Mouse (Mus musculus): ENCODE results near the gene Tiam1. TPM values are rescaled to one million over a fixed set of nuclear protein-coding genes. Genes with fewer than 3 reads are reported as not detected.

Tiam1 gene
- polyA plus RNA-seq, 1 experiment from 2014 or later = 24.5 TPM

DNA sequence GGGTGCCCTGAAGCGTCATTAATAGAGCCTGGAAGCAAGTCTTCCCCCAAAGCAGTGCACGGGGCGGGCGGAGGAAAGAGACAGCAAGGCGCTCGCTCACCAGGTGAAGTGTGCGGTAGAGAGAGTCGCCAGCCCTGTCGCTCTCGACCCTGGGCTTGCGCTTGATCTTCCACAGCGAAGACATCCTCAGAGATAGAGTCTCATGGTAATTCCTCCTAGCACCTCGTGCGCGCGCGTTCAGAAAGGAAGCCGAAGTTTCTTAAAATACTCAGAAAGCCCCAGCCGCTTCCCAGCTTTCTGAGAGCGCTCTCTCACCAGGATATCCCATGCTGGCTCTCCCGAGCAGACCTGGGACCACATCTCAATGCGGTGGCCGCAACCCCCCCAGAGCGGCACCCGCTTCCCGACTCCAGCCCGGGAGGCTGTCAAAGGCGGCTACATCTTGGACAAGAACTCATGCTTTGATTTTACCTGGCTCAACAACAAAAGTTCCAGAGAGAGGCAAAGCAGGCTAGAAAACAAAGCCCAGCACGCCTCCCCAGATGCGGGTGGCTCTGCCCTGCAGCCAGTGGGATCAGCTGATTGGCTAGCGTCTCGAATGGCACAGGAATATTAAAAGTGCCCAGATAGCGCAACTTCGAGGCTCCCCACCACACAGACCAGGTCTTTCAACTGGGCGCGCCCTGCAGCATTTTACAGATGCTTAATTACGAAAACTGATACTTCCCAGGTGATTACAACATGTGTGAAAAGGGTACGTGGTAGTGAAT lies 325.5 kb downstream of the Tiam1 start:
- H3K36me3 ChIP-seq (ENCODE audit: control insufficient read depth, insufficient read depth, low read length) = no peaks in the 10 kb centered on the region
- no peaks in the 10 kb centered on the region for H3K27me3 ChIP-seq (ENCODE audit: control insufficient read depth, insufficient read depth, low read length)
- WGBS = 2% methylated on average over 38 of the region's 38 CpGs
- ATAC-seq (ENCODE audit: low FRiP score, low TSS enrichment) = peak; percentile 77; the same call in 1 of the 2 replicates
- H3K4me2 ChIP-seq (replicated peaks; ENCODE audit: low read depth, low read length) = peak overlapping the region; percentile 78
- H3K27ac ChIP-seq (ENCODE audit: low read depth, low read length) = no peak overlapping the region
- H3K9ac ChIP-seq (ENCODE audit: low read depth, low read length) = peak overlapping the region; percentile 24
- no peaks in the 10 kb centered on the region; the same call in 1 of the 2 replicates for H3K4me1 ChIP-seq (ENCODE audit: control insufficient read depth, insufficient read depth, low read length)
- peak overlapping the region; percentile 37 for H3K4me3 ChIP-seq (ENCODE audit: low read length)
- no peaks in the 10 kb centered on the region for H3K9me3 ChIP-seq (ENCODE audit: control insufficient read depth, low read length)

DNA sequence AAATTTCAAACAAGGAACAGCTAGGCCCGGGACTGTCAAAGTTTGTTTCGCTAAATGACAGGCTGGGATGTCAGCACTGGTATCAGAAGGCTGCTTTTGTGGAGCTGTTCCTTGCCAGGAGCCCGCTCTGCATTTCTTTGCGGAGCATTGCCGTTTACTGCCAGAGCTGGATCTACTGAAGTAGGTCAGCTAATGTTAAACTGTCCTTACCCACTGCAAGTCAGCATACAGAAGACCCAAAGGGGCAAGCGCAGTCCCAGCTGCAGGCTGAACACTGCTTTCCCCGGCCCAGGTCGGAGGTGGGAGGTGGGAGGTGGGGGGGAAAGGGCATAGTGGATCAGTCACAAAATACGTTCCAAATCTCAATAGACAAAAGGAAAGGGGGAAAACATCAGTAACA lies 326.3 kb downstream of the Tiam1 start:
- no peak overlapping the region for H3K27ac ChIP-seq (ENCODE audit: low read depth, low read length)
- 12% methylated on average over 9 of the region's 9 CpGs for WGBS
- no peaks in the 10 kb centered on the region for H3K27me3 ChIP-seq (ENCODE audit: control insufficient read depth, insufficient read depth, low read length)
- H3K9me3 ChIP-seq (ENCODE audit: control insufficient read depth, low read length) = no peaks in the 10 kb centered on the region
- H3K4me2 ChIP-seq (replicated peaks; ENCODE audit: low read depth, low read length) = peak overlapping the region; percentile 78
- H3K4me1 ChIP-seq (ENCODE audit: control insufficient read depth, insufficient read depth, low read length) = no peaks in the 10 kb centered on the region; the same call in 1 of the 2 replicates
- no peak overlapping the region for H3K9ac ChIP-seq (ENCODE audit: low read depth, low read length)
- H3K36me3 ChIP-seq (ENCODE audit: control insufficient read depth, insufficient read depth, low read length) = no peaks in the 10 kb centered on the region
- no peak for ATAC-seq (ENCODE audit: low FRiP score, low TSS enrichment)
- H3K4me3 ChIP-seq (ENCODE audit: low read length) = peak overlapping the region; percentile 37

DNA sequence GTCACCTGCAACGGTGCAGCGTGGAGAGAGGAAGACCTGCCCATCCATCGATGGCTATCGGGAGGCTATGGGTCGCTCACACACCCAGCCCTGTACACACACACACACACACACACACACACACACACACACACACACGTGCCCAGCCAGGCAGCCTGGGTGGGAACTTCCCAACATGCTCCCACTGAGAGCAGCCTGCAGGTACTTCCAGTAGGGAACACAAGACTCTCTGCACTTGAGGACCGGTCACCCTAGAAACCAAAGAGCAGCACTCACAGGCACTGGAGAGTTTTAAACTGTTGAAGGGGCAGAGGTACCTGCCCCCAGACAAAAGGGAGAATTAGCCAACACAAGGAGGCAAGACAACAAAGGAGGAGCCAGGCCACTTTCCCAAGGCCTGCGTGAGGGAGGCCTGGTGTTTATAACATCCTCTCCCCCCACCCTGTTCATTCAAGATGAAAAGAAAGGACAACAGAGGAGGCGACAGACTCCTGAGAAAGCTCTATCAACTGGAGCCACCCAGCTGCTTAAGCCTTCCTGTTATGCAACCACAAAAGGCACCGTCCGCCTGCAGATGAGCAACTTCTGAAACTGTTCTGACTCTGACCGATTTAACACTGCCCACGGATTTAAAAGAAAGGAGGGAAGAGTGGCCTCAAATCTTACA lies 326.9 kb downstream of the Tiam1 start:
- Histone ChIP-seq H3K27ac (ENCODE audit: low read depth, low read length) (no peak overlapping the region), H3K9ac (ENCODE audit: low read depth, low read length) (no peak overlapping the region), H3K36me3 (ENCODE audit: control insufficient read depth, insufficient read depth, low read length) (no peaks in the 10 kb centered on the region), H3K4me2 (replicated peaks; ENCODE audit: low read depth, low read length) (no peak overlapping the region), H3K27me3 (ENCODE audit: control insufficient read depth, insufficient read depth, low read length) (no peaks in the 10 kb centered on the region), H3K4me3 (ENCODE audit: low read length) (no peak overlapping the region), H3K9me3 (ENCODE audit: control insufficient read depth, low read length) (no peaks in the 10 kb centered on the region), H3K4me1 (ENCODE audit: control insufficient read depth, insufficient read depth, low read length) (no peaks in the 10 kb centered on the region; the same call in 1 of the 2 replicates)
- 0 out of 2 replicates have a peak, but pooled peaks have one; percentile 32 for ATAC-seq (ENCODE audit: low FRiP score, low TSS enrichment)
- WGBS = 44% methylated on average over 13 of the region's 13 CpGs

DNA sequence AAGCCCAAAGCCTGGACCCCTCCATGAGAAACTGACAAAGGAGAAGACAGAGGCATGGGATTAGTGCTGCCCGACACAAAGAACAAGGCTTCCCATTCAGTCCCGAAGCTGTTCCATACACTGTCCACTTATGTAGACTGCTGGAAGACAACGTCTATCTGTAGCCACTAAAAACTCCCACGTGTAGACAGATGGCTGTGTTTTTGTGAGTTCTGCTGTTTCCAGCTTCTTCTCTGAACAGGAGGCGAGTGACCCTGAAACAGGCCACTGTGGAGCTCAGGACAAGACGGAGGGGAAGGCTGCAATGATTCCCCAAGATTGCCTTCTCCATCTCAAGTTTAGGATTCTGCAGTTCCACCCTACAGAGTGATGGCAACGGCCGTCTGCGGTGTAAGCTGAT lies 330.0 kb downstream of the Tiam1 start:
- Histone ChIP-seq H3K27ac (ENCODE audit: low read depth, low read length) (no peak overlapping the region), H3K4me2 (replicated peaks; ENCODE audit: low read depth, low read length) (no peak overlapping the region), H3K9ac (ENCODE audit: low read depth, low read length) (no peak overlapping the region), H3K4me1 (ENCODE audit: control insufficient read depth, insufficient read depth, low read length) (no peaks in the 10 kb centered on the region; the same call in 1 of the 2 replicates), H3K36me3 (ENCODE audit: control insufficient read depth, insufficient read depth, low read length) (no peaks in the 10 kb centered on the region), H3K9me3 (ENCODE audit: control insufficient read depth, low read length) (no peaks in the 10 kb centered on the region), H3K4me3 (ENCODE audit: low read length) (no peak overlapping the region), H3K27me3 (ENCODE audit: control insufficient read depth, insufficient read depth, low read length) (no peaks in the 10 kb centered on the region)
- no peak for ATAC-seq (ENCODE audit: low FRiP score, low TSS enrichment)
- WGBS = 81% methylated on average over 9 of the region's 9 CpGs

DNA sequence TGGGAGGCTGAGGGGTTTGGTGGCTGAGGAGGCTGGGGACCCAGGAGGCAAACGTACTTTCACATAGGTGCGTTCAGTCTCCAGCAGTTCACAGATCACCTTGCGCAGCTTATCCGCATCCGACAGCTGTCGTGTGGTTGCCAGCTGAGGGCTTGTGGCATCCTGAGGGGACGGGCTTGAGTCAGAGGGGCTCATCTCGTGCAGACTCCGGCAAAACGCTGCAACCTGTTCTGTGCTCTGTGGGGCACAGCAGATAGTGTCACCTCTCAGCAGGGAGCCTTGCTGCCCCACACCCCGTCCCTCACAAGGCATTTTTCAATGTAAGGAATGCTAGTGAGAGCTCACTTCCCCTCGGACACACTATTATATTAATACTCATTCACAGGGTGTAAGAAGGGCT lies 330.7 kb downstream of the Tiam1 start:
- 88% methylated on average over 12 of the region's 12 CpGs for WGBS
- no peaks in the 10 kb centered on the region for H3K36me3 ChIP-seq (ENCODE audit: control insufficient read depth, insufficient read depth, low read length)

DNA sequence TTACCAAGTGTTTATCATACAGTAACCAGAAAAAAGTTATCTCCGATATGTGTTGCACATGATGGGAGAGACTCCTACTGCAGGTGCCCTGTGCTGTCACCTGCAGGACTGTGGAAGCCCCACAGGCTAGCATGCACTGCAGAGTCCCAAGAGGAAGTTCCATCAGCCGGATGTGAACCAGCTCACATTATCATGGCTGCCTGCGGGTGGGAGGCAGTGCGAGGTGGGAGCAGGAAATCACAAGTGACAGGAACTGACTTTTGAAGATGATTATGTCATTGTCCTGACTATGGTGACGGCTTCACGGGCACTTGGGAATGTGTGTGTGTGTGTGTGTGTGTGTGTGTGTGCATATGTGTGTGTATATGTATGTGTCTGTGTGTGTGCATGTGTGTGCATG lies 333.2 kb downstream of the Tiam1 start:
- no peaks in the 10 kb centered on the region for H3K36me3 ChIP-seq (ENCODE audit: control insufficient read depth, insufficient read depth, low read length)
- H3K4me3 ChIP-seq (ENCODE audit: low read length) = no peak overlapping the region
- no peaks in the 10 kb centered on the region for H3K9me3 ChIP-seq (ENCODE audit: control insufficient read depth, low read length)
- ATAC-seq (ENCODE audit: low FRiP score, low TSS enrichment) = no peak
- WGBS = 84% methylated on average over 6 of the region's 6 CpGs
- no peaks in the 10 kb centered on the region for H3K27me3 ChIP-seq (ENCODE audit: control insufficient read depth, insufficient read depth, low read length)
- H3K4me2 ChIP-seq (replicated peaks; ENCODE audit: low read depth, low read length) = no peak overlapping the region
- H3K9ac ChIP-seq (ENCODE audit: low read depth, low read length) = no peak overlapping the region
- H3K27ac ChIP-seq (ENCODE audit: low read depth, low read length) = no peak overlapping the region
- no peaks in the 10 kb centered on the region for H3K4me1 ChIP-seq (ENCODE audit: control insufficient read depth, insufficient read depth, low read length)

More for the DNA sequence above, 330.7 kb downstream of the Tiam1 start:
- Histone ChIP-seq H3K27ac (ENCODE audit: low read depth, low read length) (no peak overlapping the region), H3K27me3 (ENCODE audit: control insufficient read depth, insufficient read depth, low read length) (no peaks in the 10 kb centered on the region), H3K4me2 (replicated peaks; ENCODE audit: low read depth, low read length) (no peak overlapping the region), H3K9ac (ENCODE audit: low read depth, low read length) (no peak overlapping the region), H3K4me1 (ENCODE audit: control insufficient read depth, insufficient read depth, low read length) (no peaks in the 10 kb centered on the region; the same call in 1 of the 2 replicates), H3K4me3 (ENCODE audit: low read length) (no peak overlapping the region), H3K9me3 (ENCODE audit: control insufficient read depth, low read length) (no peaks in the 10 kb centered on the region)
- ATAC-seq (ENCODE audit: low FRiP score, low TSS enrichment) = no peak

DNA sequence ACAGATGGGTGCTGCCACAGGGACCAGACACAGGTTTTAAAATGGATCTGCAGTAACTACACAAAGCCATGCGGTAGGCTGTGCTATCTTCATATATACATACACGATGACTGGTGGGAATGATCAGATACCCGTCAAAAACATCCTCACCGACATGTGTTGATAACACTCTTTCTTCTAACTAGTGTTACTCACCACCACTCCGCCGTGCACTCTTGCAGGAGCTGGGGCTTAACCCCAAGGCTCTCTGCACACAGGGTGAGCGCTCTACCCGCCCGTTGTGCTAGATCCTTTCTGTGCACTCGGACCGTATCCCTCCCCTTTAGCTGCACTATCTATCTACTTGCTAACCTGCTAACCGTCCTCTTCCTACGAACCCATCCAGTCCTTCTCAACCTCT lies 335.4 kb downstream of the Tiam1 start:
- H3K4me2 ChIP-seq (replicated peaks; ENCODE audit: low read depth, low read length) = no peak overlapping the region
- no peaks in the 10 kb centered on the region for H3K4me1 ChIP-seq (ENCODE audit: control insufficient read depth, insufficient read depth, low read length)
- H3K9me3 ChIP-seq (ENCODE audit: control insufficient read depth, low read length) = no peaks in the 10 kb centered on the region
- ATAC-seq (ENCODE audit: low FRiP score, low TSS enrichment) = no peak
- no peak overlapping the region for H3K27ac ChIP-seq (ENCODE audit: low read depth, low read length)
- 84% methylated on average over 13 of the region's 13 CpGs for WGBS
- H3K36me3 ChIP-seq (ENCODE audit: control insufficient read depth, insufficient read depth, low read length) = peaks cover 7% of the 10 kb centered on the region; the same call in 1 of the 2 replicates
- no peaks in the 10 kb centered on the region for H3K27me3 ChIP-seq (ENCODE audit: control insufficient read depth, insufficient read depth, low read length)
- no peak overlapping the region for H3K4me3 ChIP-seq (ENCODE audit: low read length)
- no peak overlapping the region for H3K9ac ChIP-seq (ENCODE audit: low read depth, low read length)

DNA sequence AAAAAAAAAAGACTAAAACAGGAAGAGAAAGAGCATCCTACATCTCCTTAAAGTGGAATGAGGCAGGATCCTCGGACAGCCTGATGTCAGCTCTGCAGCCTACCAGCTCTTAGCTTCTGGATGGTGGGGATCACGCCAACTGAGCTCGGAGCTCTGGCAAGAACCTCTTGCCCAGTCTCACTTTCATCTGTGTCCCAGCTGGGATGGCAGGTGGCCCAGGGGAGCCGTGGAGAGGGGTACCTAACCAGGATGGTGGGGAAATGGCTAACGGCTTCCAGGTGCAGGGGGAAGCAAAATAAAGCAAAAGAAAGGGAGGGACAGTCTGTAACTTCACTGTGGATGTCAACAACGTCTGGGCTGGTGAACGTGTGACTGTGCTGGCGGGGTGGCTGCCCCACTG lies 337.6 kb downstream of the Tiam1 start:
- 57% methylated on average over 8 of the region's 8 CpGs for WGBS
- no peak overlapping the region for H3K4me3 ChIP-seq (ENCODE audit: low read length)
- H3K27ac ChIP-seq (ENCODE audit: low read depth, low read length) = no peak overlapping the region
- no peak overlapping the region for H3K4me2 ChIP-seq (replicated peaks; ENCODE audit: low read depth, low read length)
- H3K4me1 ChIP-seq (ENCODE audit: control insufficient read depth, insufficient read depth, low read length) = no peaks in the 10 kb centered on the region
- no peaks in the 10 kb centered on the region for H3K27me3 ChIP-seq (ENCODE audit: control insufficient read depth, insufficient read depth, low read length)
- no peak for ATAC-seq (ENCODE audit: low FRiP score, low TSS enrichment)
- no peaks in the 10 kb centered on the region for H3K9me3 ChIP-seq (ENCODE audit: control insufficient read depth, low read length)
- H3K9ac ChIP-seq (ENCODE audit: low read depth, low read length) = no peak overlapping the region
- peaks cover 14% of the 10 kb centered on the region; the same call in 1 of the 2 replicates for H3K36me3 ChIP-seq (ENCODE audit: control insufficient read depth, insufficient read depth, low read length)

DNA sequence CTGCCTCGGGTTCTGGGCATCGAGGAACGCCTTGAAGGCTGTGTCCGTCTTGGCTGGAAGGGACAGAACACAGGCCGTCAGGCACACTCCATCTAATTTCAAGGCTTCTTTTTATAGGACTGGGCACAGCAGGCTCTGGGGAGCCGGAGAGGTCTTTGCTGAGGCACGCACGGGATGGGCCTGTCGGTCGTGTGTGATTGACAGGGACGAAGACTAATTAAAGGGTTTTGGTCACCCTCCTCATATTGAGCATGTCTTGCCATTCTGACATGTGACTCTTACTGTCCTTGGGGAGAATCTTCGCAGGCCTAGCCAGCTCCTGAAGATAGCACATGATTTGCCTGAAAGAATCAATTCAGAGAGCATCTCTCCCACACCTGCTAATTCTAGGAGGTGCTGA lies 338.4 kb downstream of the Tiam1 start:
- no peak overlapping the region for H3K9ac ChIP-seq (ENCODE audit: low read depth, low read length)
- H3K4me3 ChIP-seq (ENCODE audit: low read length) = no peak overlapping the region
- ATAC-seq (ENCODE audit: low FRiP score, low TSS enrichment) = no peak
- H3K4me1 ChIP-seq (ENCODE audit: control insufficient read depth, insufficient read depth, low read length) = no peaks in the 10 kb centered on the region
- H3K4me2 ChIP-seq (replicated peaks; ENCODE audit: low read depth, low read length) = no peak overlapping the region
- WGBS = 93% methylated on average over 12 of the region's 12 CpGs
- H3K27ac ChIP-seq (ENCODE audit: low read depth, low read length) = no peak overlapping the region
- H3K9me3 ChIP-seq (ENCODE audit: control insufficient read depth, low read length) = no peaks in the 10 kb centered on the region
- peaks cover 14% of the 10 kb centered on the region; the same call in 1 of the 2 replicates for H3K36me3 ChIP-seq (ENCODE audit: control insufficient read depth, insufficient read depth, low read length)
- no peaks in the 10 kb centered on the region for H3K27me3 ChIP-seq (ENCODE audit: control insufficient read depth, insufficient read depth, low read length)

Data from kidney, embryonic 14.5 days (tissue).